13 mouse cellular contexts compared by ENCODE assay signal in the genomic region with DNA sequence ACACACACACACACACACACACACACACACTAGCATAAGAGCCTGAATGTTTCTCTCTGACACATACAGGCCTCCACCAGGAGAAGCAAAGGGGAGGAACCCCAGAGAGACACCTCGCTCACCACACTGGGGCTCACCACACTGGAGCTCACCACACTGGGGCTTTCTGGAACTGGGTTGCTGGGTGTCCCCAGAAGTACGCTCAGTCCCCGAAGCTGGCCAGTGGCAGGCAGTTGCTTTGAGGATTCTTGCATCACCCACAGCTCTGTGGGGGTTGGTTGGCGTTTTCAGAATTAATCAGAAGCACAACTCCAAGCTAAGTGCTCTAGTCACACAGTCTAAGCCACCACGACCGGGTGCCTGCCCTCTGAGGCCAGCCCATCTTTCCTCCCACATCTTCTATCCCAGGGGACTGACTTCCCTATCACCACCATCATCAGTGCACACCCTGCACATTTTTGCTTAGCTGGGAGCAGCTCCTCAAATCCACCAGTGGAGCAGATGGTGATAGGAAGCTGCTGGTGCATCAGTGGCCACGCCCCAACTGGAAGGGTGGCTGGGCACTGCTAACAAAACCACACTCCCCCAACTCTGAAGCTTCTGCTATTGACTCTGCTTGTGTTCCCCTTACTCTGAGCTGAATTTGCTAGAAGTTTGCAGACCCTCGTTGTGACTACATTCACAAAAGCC. TPM values are rescaled to one million over a fixed set of nuclear protein-coding genes. Genes with fewer than 3 reads are reported as not detected.
A peak's percentile ranks its signal among the peaks of the same experiment; 100 is the strongest.
DNase-seq lines count a peak whose midpoint lies in the region; ATAC-seq and TF ChIP-seq lines count a peak whose summit lies in the region.
"Had no signal": no experiment of that assay in that cellular context is flagged by ENCODE, and none has a peak within 500 bp of the region (broad histone marks: within the 10 kb centered on the region; RNA-seq: fewer than 3 reads in every experiment).

No protein-coding gene starts in this region.

- POLR2A ChIA-PET in Patski (lab: Charles Lee): no interaction called here

- H3K79me2 ChIP-seq in myocyte (ENCODE audit: control insufficient read depth, insufficient read depth): no peaks in the 10 kb centered on the region

- peak; percentile 18 for TF ChIP-seq POLR2A in myocyte (IDR thresholded peaks at IDR 0.05; ENCODE audit: insufficient read length, low read depth)

- H3K4me3 ChIP-seq in liver, embryonic 12.5 days: peak overlapping the region; percentile 15; the same call in 1 of the 2 replicates
- no peak overlapping the region for H3K4me3 ChIP-seq in myocyte
- H3K4me3 ChIP-seq: heart, adult 2 months; limb, embryonic 12.5 days had no signal

- no peak for TF ChIP-seq CTCF in Patski (IDR thresholded peaks at IDR 0.05)

- H3K4me2 ChIP-seq in liver, embryonic 12.5 days: peak overlapping the region; percentile 36
- peak overlapping the region; percentile 66 for H3K4me2 ChIP-seq in myocyte (ENCODE audit: low read depth)
- H3K4me2 ChIP-seq: limb, embryonic 12.5 days had no signal

- H3K9me3 ChIP-seq in liver, embryonic 12.5 days (replicated peaks): no peaks in the 10 kb centered on the region
- H3K9me3 ChIP-seq: limb, embryonic 12.5 days had no signal

- peak overlapping the region; percentile 75 for H3K27ac ChIP-seq in liver, embryonic 12.5 days
- H3K27ac ChIP-seq: heart, adult 2 months; limb, embryonic 12.5 days had no signal

- H3K9ac ChIP-seq in liver, embryonic 12.5 days: peak overlapping the region; percentile 27; the same call in 1 of the 2 replicates
- H3K9ac ChIP-seq: limb, embryonic 12.5 days had no signal

- H3K27me3 ChIP-seq in Patski (no peaks in the 10 kb centered on the region), myocyte (ENCODE audit: control insufficient read depth, insufficient read depth, insufficient read length) (no peaks in the 10 kb centered on the region)
- H3K27me3 ChIP-seq in liver, embryonic 12.5 days (replicated peaks): no peaks in the 10 kb centered on the region
- H3K27me3 ChIP-seq: limb, embryonic 12.5 days had no signal

- in situ Hi-C loops in Patski (cut with MboI; ENCODE audit: low pct_unique_long_range_greater_than_20kb): no loop called here

- ATAC-seq in Patski: peak; percentile 46
- ATAC-seq in liver, embryonic 12.5 days: peak; percentile 54

- no peaks in the 10 kb centered on the region for H3K36me3 ChIP-seq in liver, embryonic 12.5 days
- H3K36me3 ChIP-seq in myocyte (ENCODE audit: control insufficient read depth, insufficient read depth): no peaks in the 10 kb centered on the region
- H3K36me3 ChIP-seq: limb, embryonic 12.5 days had no signal

- no peak overlapping the region for H3ac ChIP-seq in myocyte (ENCODE audit: control insufficient read depth, insufficient read length)

- peak; percentile 54 to 62 for DNase-seq in layer of hippocampus, adult 18-20 months (ENCODE audit: low spot score in 2 of 2)
- no peak for DNase-seq in layer of hippocampus, adult 9-10 months (ENCODE audit: low spot score)
- DNase-seq in Patski (ENCODE audit: low read depth, low spot score): no peak
- DNase-seq in left cerebral cortex, adult 8-10 months (ENCODE audit: low spot score in 2 of 2): no peak
- DNase-seq in thymus, postnatal 36 days: no peak
- no peak for DNase-seq in thymus, adult 18-20 months
- DNase-seq: heart, adult 2 months; heart, postnatal 4 days; kidney, adult 18-20 months; lung, postnatal 14 days had no signal

- WGBS in liver, embryonic 12.5 days (ENCODE audit: insufficient replicate concordance): 15% methylated on average over 8 of the region's 8 CpGs

- peaks cover 86% of the 10 kb centered on the region for H3K4me1 ChIP-seq in liver, embryonic 12.5 days

- CTCF ChIA-PET in Patski (lab: Charles Lee): interaction anchor here (1.0 kb wide), 1 partner anchor 11 kb away, joined by 3 read pairs; no protein-coding TSS in a partner anchor

TF ChIP-seq in myocyte, 11 proteins besides CTCF, POLR2A, EP300 and RAD21:
- TF ChIP-seq MYOG (IDR thresholded peaks at IDR 0.05; ENCODE audit: control insufficient read depth in 1 of 3, insufficient read depth in 1 of 3, insufficient read length in 2 of 3, low read depth in 2 of 3): peak in 1 of 3 experiments; percentile 46
- TF ChIP-seq E2F4 (IDR thresholded peaks at IDR 0.05; ENCODE audit: insufficient read depth): no peak

RNA-seq across cellular contexts. Expression of a gene that starts 51.5 kb away (rescaled TPM):
- total RNA-seq in layer of hippocampus, adult 18-20 months (2021): 10 to 100 TPM; 47.1 to 49.3 TPM
- 8.8 TPM for polyA plus RNA-seq in Patski (2021)
- 4.6 and 6.0 TPM in 2 replicates for polyA plus RNA-seq in liver, embryonic 12.5 days (2016; fragmentation: Nextera tagmentation; extraction: Ambion mirVana)
- polyA plus RNA-seq in myocyte (2012; fragmentation: generic; extraction: Trizol): 2.4 TPM
- 10 to 100 TPM; 26.4 to 28.1 (median 27.5) TPM for total RNA-seq in left cerebral cortex, adult 8-10 months (2022)

Comparison
In these comparisons a context has a peak if more than half of its experiments do, and no peak if none do; other contexts are left out.
1. DNase-seq: peak in layer of hippocampus, adult 18-20 months (2 of 2); none in layer of hippocampus, adult 9-10 months (single experiment), Patski (single experiment), left cerebral cortex, adult 8-10 months (0 of 2), thymus, postnatal 36 days (0 of 2) and thymus, adult 18-20 months (0 of 2).